Mouse (Mus musculus) intestine, embryonic 14.5 days (tissue): Measurements from ENCODE around the gene Dusp23. TPM values are rescaled to one million over a fixed set of nuclear protein-coding genes. Genes with fewer than 3 reads are reported as not detected.

Experiments
- polyA plus RNA-seq: library from polyadenylated mRNA; unstranded; fragments of >200 nt; fragmentation: Nextera tagmentation; extraction: Ambion mirVana; gene quantifications from 2 replicates; pipeline ENCODE4 v1.2.1, GENCODE M21; 2014

Gene Dusp23
- polyA plus RNA-seq, 1 experiment from 2014 or later: 11.8 TPM

Other genes starting within 250 kb of the Dusp23 start
- gene Slamf9, start 157.6 kb downstream of the Dusp23 start, polyA plus RNA-seq: 1.8 and 2.0 TPM in 2 replicates
- gene Igsf9, start 151.2 kb downstream of the Dusp23 start, polyA plus RNA-seq: 40.9 and 44.3 TPM in 2 replicates
- 241 TPM in 2 replicates for gene Tagln2, start 132.9 kb downstream of the Dusp23 start, polyA plus RNA-seq
- gene Cfap45, start 112.2 kb downstream of the Dusp23 start, polyA plus RNA-seq: 1.1 and 1.9 TPM in 2 replicates
- gene Vsig8, start 77.0 kb downstream of the Dusp23 start, polyA plus RNA-seq: 0.27 and 0.35 TPM in 2 replicates
- gene Slamf8, start 42.4 kb downstream of the Dusp23 start, polyA plus RNA-seq: 0.24 and 0.28 TPM in 2 replicates
- not detected in 2 replicates for gene Fcrl6, start 30.4 kb downstream of the Dusp23 start, polyA plus RNA-seq
- 1.9 and 2.5 TPM in 2 replicates for gene Crp, start 65.1 kb upstream of the Dusp23 start, polyA plus RNA-seq